Mouse (Mus musculus) T-helper 2 cell (primary cell): ENCODE measurements at regions not wholly inside any gene's neighbourhood (a gene's known extent, or its start where the extent isn't known, plus 50 kb on each side); places are given as distances from the start of the nearest gene placed in this dataset.
"Not testable (repeated sequence)": the region's sequence is repeated elsewhere in the genome, so short reads cannot be mapped to it uniquely, and the experiment has no call there.

Experiments
- in situ Hi-C: fragments of 300-600 bp; cut with MboI, MseI; formaldehyde crosslinking; loops from one replicate; pipeline ENCODE4 v1.15.1; 2025; ENCODE audit warnings: high pct_unique_total_duplicates

- in situ Hi-C loops, result no loop called here
Measured at GRCm38 (mm10) chr16:58137728-58138279, 270.4 kb upstream of the Dcbld2 start.

- in situ Hi-C loops, result no loop called here
Measured at GRCm38 (mm10) chr16:58146479-58146878, 261.8 kb upstream of the Dcbld2 start.

GRCm38 (mm10) chr16:58155538-58155937 is 252.7 kb upstream of the Dcbld2 start:
- in situ Hi-C loops, result no loop called here

GRCm38 (mm10) chr16:58178744-58179401 is 229.4 kb upstream of the Dcbld2 start:
- in situ Hi-C loops, result no loop called here

GRCm38 (mm10) chr16:58179981-58180380 is 228.3 kb upstream of the Dcbld2 start:
- in situ Hi-C loops, result not testable (repeated sequence)

GRCm38 (mm10) chr16:58194619-58195497 is 213.4 kb upstream of the Dcbld2 start:
- in situ Hi-C loops, result no loop called here

GRCm38 (mm10) chr16:58211872-58212271 is 196.4 kb upstream of the Dcbld2 start:
- in situ Hi-C loops, result no loop called here

- in situ Hi-C loops, result no loop called here
Measured at GRCm38 (mm10) chr16:58234686-58235085, 173.6 kb upstream of the Dcbld2 start.

- in situ Hi-C loops, result no loop called here
Measured at GRCm38 (mm10) chr16:58236857-58237256, 171.4 kb upstream of the Dcbld2 start.

GRCm38 (mm10) chr16:58276281-58276680 is 132.0 kb upstream of the Dcbld2 start:
- in situ Hi-C loops, result no loop called here

- in situ Hi-C loops, result no loop called here
Measured at GRCm38 (mm10) chr16:58281474-58281873, 126.8 kb upstream of the Dcbld2 start.

GRCm38 (mm10) chr16:58294457-58294856 is 113.8 kb upstream of the Dcbld2 start:
- in situ Hi-C loops, result no loop called here

GRCm38 (mm10) chr16:58295128-58295527 is 113.1 kb upstream of the Dcbld2 start:
- in situ Hi-C loops, result no loop called here

GRCm38 (mm10) chr16:58299495-58299894 is 108.7 kb upstream of the Dcbld2 start:
- in situ Hi-C loops, result no loop called here

GRCm38 (mm10) chr16:58300098-58300497 is 108.1 kb upstream of the Dcbld2 start:
- in situ Hi-C loops, result no loop called here

- in situ Hi-C loops, result no loop called here
Measured at GRCm38 (mm10) chr16:58303555-58303954, 104.7 kb upstream of the Dcbld2 start.

GRCm38 (mm10) chr16:58316889-58317455 is 91.3 kb upstream of the Dcbld2 start:
- in situ Hi-C loops, result no loop called here

GRCm38 (mm10) chr16:58331087-58331486 is 77.2 kb upstream of the Dcbld2 start:
- in situ Hi-C loops, result no loop called here

GRCm38 (mm10) chr16:58343921-58344320 is 64.3 kb upstream of the Dcbld2 start:
- in situ Hi-C loops, result no loop called here

GRCm38 (mm10) chr16:58349354-58349753 is 58.9 kb upstream of the Dcbld2 start:
- in situ Hi-C loops, result no loop called here

GRCm38 (mm10) chr16:58349802-58350201 is 58.4 kb upstream of the Dcbld2 start:
- in situ Hi-C loops, result no loop called here

- in situ Hi-C loops, result no loop called here
Measured at GRCm38 (mm10) chr16:58352156-58352555, 56.1 kb upstream of the Dcbld2 start.
